ENCODE assay signal across 14 mouse cellular contexts in genomic region chr11:35668750-35669149, GRCm38 (mm10).
A peak's percentile ranks its signal among the peaks of the same experiment; 100 is the strongest.
DNase-seq lines count a peak whose midpoint lies in the region; ATAC-seq and TF ChIP-seq lines count a peak whose summit lies in the region.
"Had no signal": no experiment of that assay in that cellular context is flagged by ENCODE, and none has a peak within 500 bp of the region (broad histone marks: within the 10 kb centered on the region; RNA-seq: fewer than 3 reads in every experiment).

No protein-coding gene starts in this region.

- intact Hi-C loops in heart, postnatal 10 days (cut with DNase I) = loop anchor here (5.0 kb wide), 1 partner anchor 826 kb away; no protein-coding TSS in a partner anchor

- no peak overlapping the region for H3K4me2 ChIP-seq in neural tube, embryonic 13.5 days
- H3K4me2 ChIP-seq in lung, postnatal 0 days (replicated peaks; ENCODE audit: low read depth, low read length) = no peak overlapping the region
- H3K4me2 ChIP-seq: embryonic facial prominence, embryonic 13.5 days; forebrain, embryonic 13.5 days; heart, embryonic 11.5 days; liver, embryonic 13.5 days; stomach, embryonic 15.5 days had no signal

- H3K27ac ChIP-seq in neural tube, embryonic 13.5 days (replicated peaks) = no peak overlapping the region
- peak overlapping the region; percentile 87 for H3K27ac ChIP-seq in layer of hippocampus, adult 2 months
- no peak overlapping the region for H3K27ac ChIP-seq in lung, postnatal 0 days (ENCODE audit: low read length)
- H3K27ac ChIP-seq: embryonic facial prominence, embryonic 13.5 days; forebrain, embryonic 13.5 days; kidney, postnatal 0 days; liver, embryonic 13.5 days; stomach, embryonic 15.5 days had no signal

- H3K9me3 ChIP-seq in neural tube, embryonic 13.5 days = no peaks in the 10 kb centered on the region
- no peaks in the 10 kb centered on the region for H3K9me3 ChIP-seq in lung, postnatal 0 days (ENCODE audit: low read length)
- H3K9me3 ChIP-seq: embryonic facial prominence, embryonic 13.5 days; forebrain, embryonic 13.5 days; liver, embryonic 13.5 days; stomach, embryonic 15.5 days had no signal

- no peak overlapping the region for H3K9ac ChIP-seq in neural tube, embryonic 13.5 days
- no peak overlapping the region for H3K9ac ChIP-seq in lung, postnatal 0 days (replicated peaks; ENCODE audit: low read depth)
- H3K9ac ChIP-seq: embryonic facial prominence, embryonic 13.5 days; forebrain, embryonic 13.5 days; liver, embryonic 13.5 days; stomach, embryonic 15.5 days had no signal

- 73% methylated on average over 1 of the region's 1 CpGs for WGBS in neural tube, embryonic 13.5 days
- WGBS in lung, postnatal 0 days = 87% methylated on average over 1 of the region's 1 CpGs

- TF ChIP-seq CTCF in layer of hippocampus, adult 2 months (conservative IDR thresholded peaks at IDR 0.05) = no peak
- no peak for TF ChIP-seq CTCF in lung, postnatal 0 days (IDR thresholded peaks at IDR 0.05)

- 0 out of 2 replicates have a peak, but pooled peaks cover 6% of the 10 kb centered on the region for H3K36me3 ChIP-seq in neural tube, embryonic 13.5 days
- H3K36me3 ChIP-seq in lung, postnatal 0 days (ENCODE audit: insufficient read depth, low read length) = no peaks in the 10 kb centered on the region
- H3K36me3 ChIP-seq: liver, embryonic 13.5 days; stomach, embryonic 15.5 days had no signal

- peak; percentile 29; the same call in 1 of the 2 replicates for ATAC-seq in neural tube, embryonic 13.5 days (ENCODE audit: low read depth)
- no peak for ATAC-seq in lung, postnatal 0 days
- ATAC-seq: forebrain, embryonic 13.5 days had no signal

- peaks cover 15% of the 10 kb centered on the region for H3K4me1 ChIP-seq in neural tube, embryonic 13.5 days (replicated peaks)
- H3K4me1 ChIP-seq in lung, postnatal 0 days (ENCODE audit: insufficient read depth, low read depth, low read length) = no peaks in the 10 kb centered on the region
- H3K4me1 ChIP-seq: embryonic facial prominence, embryonic 13.5 days; liver, embryonic 13.5 days; stomach, embryonic 15.5 days had no signal

- no peak for TF ChIP-seq EP300 in lung, postnatal 0 days (IDR thresholded peaks at IDR 0.05)

- no peak overlapping the region for H3K4me3 ChIP-seq in neural tube, embryonic 13.5 days
- no peak overlapping the region for H3K4me3 ChIP-seq in layer of hippocampus, adult 2 months
- H3K4me3 ChIP-seq in lung, postnatal 0 days (ENCODE audit: low read depth, low read length) = no peak overlapping the region
- H3K4me3 ChIP-seq: embryonic facial prominence, embryonic 13.5 days; forebrain, embryonic 13.5 days; liver, embryonic 13.5 days; stomach, embryonic 15.5 days had no signal

- no peak for DNase-seq in neural tube, embryonic 10.5 days (ENCODE audit: extremely low spot score, low spot score)
- peak; percentile 95 for DNase-seq in cerebellum, adult 9-11 months
- peak; percentile 53 to 73 for DNase-seq in layer of hippocampus, adult 2 months (ENCODE audit: low spot score in 2 of 2)
- no peak for DNase-seq in heart, postnatal 10 days
- DNase-seq in heart, postnatal 4 days = no peak
- DNase-seq in lung, postnatal 0 days (ENCODE audit: low spot score) = no peak
- DNase-seq: gastrocnemius, postnatal 14 days; liver, embryonic 13.5 days had no signal

- peaks cover 6% of the 10 kb centered on the region; the same call in 1 of the 2 replicates for H3K27me3 ChIP-seq in neural tube, embryonic 13.5 days
- H3K27me3 ChIP-seq in lung, postnatal 0 days (replicated peaks; ENCODE audit: insufficient read depth, low read length) = no peaks in the 10 kb centered on the region
- H3K27me3 ChIP-seq: embryonic facial prominence, embryonic 13.5 days; liver, embryonic 13.5 days; stomach, embryonic 15.5 days had no signal

Comparison
In these comparisons a context has a peak if more than half of its experiments do, and no peak if none do; other contexts are left out.
1. DNase-seq: peak in cerebellum, adult 9-11 months (single experiment) and layer of hippocampus, adult 2 months (2 of 2); none in neural tube, embryonic 10.5 days (single experiment), heart, postnatal 10 days (0 of 2), heart, postnatal 4 days (single experiment) and lung, postnatal 0 days (single experiment).